Comparison of ENCODE assay signal across 8 mouse cellular contexts in genomic region chr1:136768969-136769401, GRCm38 (mm10).
DNase-seq lines count a peak whose midpoint lies in the region; ATAC-seq lines count a peak whose summit lies in the region.

No protein-coding gene starts in this region.

- H3K4me1 ChIP-seq in limb, embryonic 11.5 days (ENCODE audit: control insufficient read depth, insufficient read depth, low read length): peaks cover 9% of the 10 kb centered on the region
- H3K4me1 ChIP-seq in midbrain, embryonic 12.5 days: peaks cover 13% of the 10 kb centered on the region

- peak; percentile 8 for DNase-seq in gastrocnemius, postnatal 14 days
- DNase-seq in gastrocnemius, adult 8-10 months (ENCODE audit: low spot score in 2 of 2): no peak
- peak; percentile 40 for DNase-seq in brain, adult 2 months (ENCODE audit: low read depth, low spot score)
- DNase-seq in heart, postnatal 10 days: peak; percentile 15 to 21
- peak; percentile 80 for DNase-seq in limb, embryonic 11.5 days (ENCODE audit: low spot score)
- DNase-seq in cerebellum, adult 11-12 months: no peak

- no peaks in the 10 kb centered on the region for H3K27me3 ChIP-seq in limb, embryonic 11.5 days (ENCODE audit: control insufficient read depth, insufficient read depth, low read length)
- H3K27me3 ChIP-seq in midbrain, embryonic 12.5 days: no peaks in the 10 kb centered on the region

- WGBS in limb, embryonic 11.5 days: 1% methylated on average over 10 of the region's 10 CpGs
- 4% methylated on average over 10 of the region's 10 CpGs for WGBS in midbrain, embryonic 12.5 days

- intact Hi-C loops in gastrocnemius, postnatal 14 days (cut with DNase I; ENCODE audit: low total_unique reads): no loop called here
- intact Hi-C loops in heart, postnatal 10 days (cut with DNase I): no loop called here

- peak overlapping the region; percentile 12; the same call in 1 of the 2 replicates for H3K4me2 ChIP-seq in limb, embryonic 11.5 days (ENCODE audit: low read depth, severe bottlenecking)
- peak overlapping the region; percentile 22 for H3K4me2 ChIP-seq in midbrain, embryonic 12.5 days (replicated peaks)

- H3K36me3 ChIP-seq in limb, embryonic 11.5 days (ENCODE audit: control insufficient read depth, insufficient read depth, low read length): no peaks in the 10 kb centered on the region
- no peaks in the 10 kb centered on the region for H3K36me3 ChIP-seq in midbrain, embryonic 12.5 days

- no peaks in the 10 kb centered on the region for H3K9me3 ChIP-seq in limb, embryonic 11.5 days (ENCODE audit: control insufficient read depth, low read length)
- H3K9me3 ChIP-seq in midbrain, embryonic 12.5 days: no peaks in the 10 kb centered on the region

- peak; percentile 60 for ATAC-seq in limb, embryonic 11.5 days (ENCODE audit: insufficient number of reproducible peaks, low FRiP score, low TSS enrichment, low read depth)
- peak; percentile 86 for ATAC-seq in midbrain, embryonic 12.5 days (ENCODE audit: low FRiP score, low read depth)
- ATAC-seq in erythroblast, adult 5-6 weeks (replicated peaks; ENCODE audit: low FRiP score, poor library complexity, severe bottlenecking): no peak

- H3K9ac ChIP-seq in limb, embryonic 11.5 days (ENCODE audit: low read length): no peak overlapping the region
- no peak overlapping the region for H3K9ac ChIP-seq in midbrain, embryonic 12.5 days (replicated peaks)

- H3K27ac ChIP-seq in limb, embryonic 11.5 days (replicated peaks; ENCODE audit: low read depth, low read length): peak overlapping the region; percentile 38
- peak overlapping the region; percentile 61; the same call in 1 of the 2 replicates for H3K27ac ChIP-seq in midbrain, embryonic 12.5 days (replicated peaks)

- no peak overlapping the region for H3K4me3 ChIP-seq in limb, embryonic 11.5 days (ENCODE audit: low read depth, low read length)
- H3K4me3 ChIP-seq in midbrain, embryonic 12.5 days: no peak overlapping the region

Comparison
In these comparisons a context has a peak if more than half of its experiments do, and no peak if none do; other contexts are left out.
1. DNase-seq: peak in gastrocnemius, postnatal 14 days (single experiment), brain, adult 2 months (single experiment), heart, postnatal 10 days (2 of 2) and limb, embryonic 11.5 days (single experiment); none in gastrocnemius, adult 8-10 months (0 of 2) and cerebellum, adult 11-12 months (single experiment).